Mouse (Mus musculus) heart, embryonic 12.5 days (tissue): ENCODE data around the gene Umad1. TPM values are rescaled to one million over a fixed set of nuclear protein-coding genes. Genes with fewer than 3 reads are reported as not detected.

Experiments used
- ATAC-seq: fragments of 200-750 bp; cut with Nextera tagmentation; 2 replicates; pipeline ENCODE4 v1.8.0; 2017; ENCODE audit warnings: moderate TSS enrichment, moderate library complexity; ENCODE audit not compliant: insufficient number of reproducible peaks, low FRiP score
- H3K27ac ChIP-seq: fragments of 300-500 bp; sonication (generic); 2 replicates; pipeline ENCODE4 v1.5.1; 2016; ENCODE audit warnings: mild to moderate bottlenecking, moderate library complexity; ENCODE audit not compliant: poor library complexity, severe bottlenecking
- H3K27me3 ChIP-seq: fragments of 300-500 bp; sonication (generic); replicated peaks from 2 replicates; pipeline ENCODE4 v1.6.1; 2016; ENCODE audit warnings: mild to moderate bottlenecking, moderate library complexity
- H3K36me3 ChIP-seq: fragments of 300-500 bp; sonication (generic); 2 replicates; pipeline ENCODE4 v1.6.1; 2016; ENCODE audit warnings: mild to moderate bottlenecking, moderate library complexity
- H3K4me1 ChIP-seq: fragments of 300-500 bp; sonication (generic); replicated peaks from 2 replicates; pipeline ENCODE4 v1.6.1; 2016; ENCODE audit warnings: mild to moderate bottlenecking
- H3K4me2 ChIP-seq: fragments of 300-500 bp; sonication (generic); 2 replicates; pipeline ENCODE4 v1.6.1; 2016; ENCODE audit warnings: mild to moderate bottlenecking, moderate library complexity
- H3K4me3 ChIP-seq: fragments of 300-500 bp; sonication (generic); 2 replicates; pipeline ENCODE4 v1.5.1; 2016; ENCODE audit warnings: mild to moderate bottlenecking
- H3K9ac ChIP-seq: fragments of 300-500 bp; sonication (generic); 2 replicates; pipeline ENCODE4 v1.6.1; 2016; ENCODE audit warnings: mild to moderate bottlenecking, moderate library complexity
- H3K9me3 ChIP-seq: fragments of 300-500 bp; sonication (generic); replicated peaks from 2 replicates; pipeline ENCODE4 v1.6.1; 2016; ENCODE audit warnings: mild to moderate bottlenecking, moderate library complexity
- WGBS: fragments of 180-500 bp; shearing (Covaris S2); methylation state at CpG from one replicate; pipeline ENCODE4 v1.1.7; 2016; 5-methylcytosine and 5-hydroxymethylcytosine counted together
- polyA plus RNA-seq: library from polyadenylated mRNA; unstranded; fragments of >200 nt; fragmentation: Nextera tagmentation; extraction: Ambion mirVana; gene quantifications from 2 replicates; pipeline ENCODE4 v1.2.1, GENCODE M21; 2016

Gene Umad1
- polyA plus RNA-seq, 1 experiment from 2014 or later, result 27.2 TPM

DNA sequence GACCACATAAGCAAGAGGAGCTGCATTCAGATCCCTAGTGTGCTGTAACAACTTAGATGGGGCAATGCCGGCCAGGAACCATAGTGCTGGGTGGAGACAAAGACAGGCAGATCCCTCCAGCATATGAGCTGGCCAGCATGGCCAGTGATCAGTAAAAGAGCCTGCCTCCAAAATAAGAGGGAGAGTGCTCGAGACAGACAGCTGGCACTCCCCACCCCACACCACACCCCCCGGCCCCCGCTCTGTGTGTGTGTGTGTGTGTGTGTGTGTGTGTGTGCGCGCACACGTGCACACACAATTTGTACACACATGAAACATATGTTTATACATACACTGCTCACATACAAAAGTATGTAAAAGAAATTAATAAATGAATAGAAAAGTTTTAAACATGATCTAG lies 138.2 kb downstream of the Umad1 start:
- 0 out of 2 replicates have a peak, but pooled peaks cover 4% of the 10 kb centered on the region for H3K36me3 ChIP-seq
- no peak overlapping the region for H3K27ac ChIP-seq
- no peaks in the 10 kb centered on the region for H3K9me3 ChIP-seq
- no peak overlapping the region for H3K4me3 ChIP-seq
- no peak for ATAC-seq
- no peak overlapping the region for H3K9ac ChIP-seq
- no peak overlapping the region for H3K4me2 ChIP-seq
- H3K4me1 ChIP-seq, result no peaks in the 10 kb centered on the region
- 79% methylated on average over 7 of the region's 7 CpGs for WGBS
- no peaks in the 10 kb centered on the region for H3K27me3 ChIP-seq

DNA sequence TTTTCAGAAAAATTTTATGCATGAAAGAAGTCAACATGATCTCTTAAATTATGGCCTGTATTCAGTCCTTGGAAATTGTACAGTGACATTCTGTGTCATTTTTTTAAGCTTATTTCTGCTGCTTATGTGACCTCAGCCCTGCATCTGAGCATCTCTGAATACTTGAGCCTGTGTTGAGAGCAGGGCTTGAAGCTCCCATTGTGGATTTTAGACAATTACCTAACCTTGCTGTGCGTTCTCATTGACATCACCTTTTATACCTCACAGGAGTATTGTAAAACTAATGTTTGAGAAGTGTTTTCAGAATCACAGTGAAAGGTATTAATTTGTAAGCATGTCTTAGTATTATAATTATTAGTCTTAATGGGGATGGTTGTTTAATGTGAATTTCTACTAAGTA lies 140.6 kb downstream of the Umad1 start:
- H3K4me2 ChIP-seq, result no peak overlapping the region
- H3K4me3 ChIP-seq, result no peak overlapping the region
- H3K27me3 ChIP-seq, result no peaks in the 10 kb centered on the region
- ATAC-seq, result no peak
- H3K27ac ChIP-seq, result no peak overlapping the region
- no peaks in the 10 kb centered on the region for H3K4me1 ChIP-seq
- no peaks in the 10 kb centered on the region for H3K9me3 ChIP-seq
- H3K36me3 ChIP-seq, result 0 out of 2 replicates have a peak, but pooled peaks cover 4% of the 10 kb centered on the region
- H3K9ac ChIP-seq, result no peak overlapping the region
- WGBS, result 82% methylated on average over 1 of the region's 1 CpGs

DNA sequence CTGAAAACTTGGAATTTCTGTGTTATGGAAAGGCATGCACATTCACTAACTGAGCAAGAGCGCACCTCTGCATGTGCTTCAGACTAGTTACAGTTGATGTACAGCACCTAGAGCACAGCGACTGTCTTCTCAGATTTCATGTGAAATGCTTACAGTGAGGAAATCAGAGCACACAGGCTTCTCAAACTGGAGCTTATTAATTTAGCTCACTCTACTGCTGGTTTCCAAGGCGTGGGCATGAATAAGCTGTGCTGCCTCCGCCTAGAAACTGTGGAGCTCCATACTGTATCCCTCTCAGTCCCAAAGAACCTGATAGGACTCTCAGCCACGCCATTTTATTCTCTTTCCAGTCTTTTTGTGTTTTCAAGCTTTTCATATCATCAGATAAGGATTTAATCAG lies 144.0 kb downstream of the Umad1 start:
- Histone ChIP-seq H3K27me3 (no peaks in the 10 kb centered on the region), H3K4me2 (no peak overlapping the region), H3K4me3 (no peak overlapping the region), H3K36me3 (0 out of 2 replicates have a peak, but pooled peaks cover 4% of the 10 kb centered on the region), H3K27ac (no peak overlapping the region), H3K9me3 (no peaks in the 10 kb centered on the region), H3K9ac (no peak overlapping the region), H3K4me1 (0 out of 2 replicates have a peak, but pooled peaks cover 2% of the 10 kb centered on the region)
- WGBS, result 86% methylated on average over 5 of the region's 5 CpGs
- ATAC-seq, result no peak

DNA sequence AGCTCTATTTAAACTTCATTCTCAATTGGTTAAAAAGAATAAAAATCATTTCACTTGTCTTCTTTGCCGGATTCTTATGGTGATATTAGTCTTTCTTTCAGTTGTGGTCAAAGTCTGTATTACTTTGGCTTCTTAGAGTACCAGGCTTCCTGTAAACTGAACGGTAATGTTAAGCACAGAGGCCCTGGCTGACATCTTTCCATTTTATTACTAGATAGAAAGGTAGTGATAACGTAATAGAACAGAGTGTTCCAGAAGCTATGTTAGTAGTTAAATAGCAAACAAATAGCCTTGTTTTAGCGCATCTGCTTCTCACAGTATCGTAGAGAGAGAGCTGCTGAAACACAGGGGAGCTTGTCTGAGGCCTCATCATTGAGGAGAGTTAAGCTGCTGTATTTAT lies 146.8 kb downstream of the Umad1 start:
- Histone ChIP-seq H3K27ac (no peak overlapping the region), H3K36me3 (0 out of 2 replicates have a peak, but pooled peaks cover 4% of the 10 kb centered on the region), H3K4me3 (no peak overlapping the region), H3K27me3 (no peaks in the 10 kb centered on the region), H3K4me1 (peaks cover 20% of the 10 kb centered on the region), H3K9ac (no peak overlapping the region), H3K9me3 (no peaks in the 10 kb centered on the region), H3K4me2 (no peak overlapping the region)
- no peak for ATAC-seq
- WGBS, result 89% methylated on average over 5 of the region's 5 CpGs

DNA sequence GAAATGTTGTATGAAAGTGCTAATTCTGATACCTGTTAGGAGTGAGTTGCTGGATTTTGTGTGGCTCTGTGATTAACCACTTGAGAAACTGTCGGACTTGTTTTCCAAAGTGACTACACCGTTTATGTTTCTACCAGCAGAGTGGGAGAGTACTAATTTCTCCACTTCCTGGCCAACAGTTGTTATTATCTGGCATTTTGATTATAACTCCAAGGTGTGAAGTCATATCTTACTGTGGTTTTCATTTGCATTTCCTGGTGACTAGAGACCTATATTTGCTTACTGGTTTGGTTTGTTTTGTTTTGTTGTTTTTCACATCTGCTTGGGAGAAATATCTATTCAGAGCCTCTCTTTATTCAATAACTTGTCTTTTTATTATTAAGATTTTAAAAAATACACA lies 149.2 kb downstream of the Umad1 start:
- peaks cover 4% of the 10 kb centered on the region; the same call in 1 of the 2 replicates for H3K27me3 ChIP-seq
- no peaks in the 10 kb centered on the region for H3K36me3 ChIP-seq
- H3K4me1 ChIP-seq, result peaks cover 20% of the 10 kb centered on the region
- H3K4me3 ChIP-seq, result no peak overlapping the region
- H3K27ac ChIP-seq, result no peak overlapping the region
- no peaks in the 10 kb centered on the region for H3K9me3 ChIP-seq
- WGBS, result 81% methylated on average over 2 of the region's 2 CpGs
- no peak overlapping the region for H3K4me2 ChIP-seq
- no peak for ATAC-seq
- H3K9ac ChIP-seq, result no peak overlapping the region

DNA sequence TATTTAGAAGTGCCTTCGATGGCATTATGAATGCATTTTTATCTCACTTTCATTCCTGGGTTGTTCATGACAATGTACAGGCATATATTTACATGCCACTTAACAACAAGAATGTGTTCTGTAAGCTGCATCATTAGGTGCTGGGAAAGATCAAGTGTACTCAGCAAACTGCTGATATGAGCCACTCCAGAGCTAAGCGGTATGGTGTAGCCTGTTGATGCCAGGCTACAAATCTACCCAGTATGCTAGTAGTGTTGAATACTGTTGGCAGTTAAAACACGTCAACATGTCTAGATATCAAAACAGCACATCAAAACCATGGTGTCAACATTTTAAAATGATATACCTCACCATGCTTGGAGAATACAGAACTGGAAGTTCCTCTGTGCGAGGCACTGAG lies 150.8 kb downstream of the Umad1 start:
- WGBS, result 41% methylated on average over 4 of the region's 4 CpGs
- no peaks in the 10 kb centered on the region for H3K9me3 ChIP-seq
- H3K4me2 ChIP-seq, result no peak overlapping the region; the same call in 1 of the 2 replicates
- H3K36me3 ChIP-seq, result no peaks in the 10 kb centered on the region
- no peak overlapping the region for H3K9ac ChIP-seq
- H3K27me3 ChIP-seq, result peaks cover 4% of the 10 kb centered on the region; the same call in 1 of the 2 replicates
- H3K27ac ChIP-seq, result peak overlapping the region; percentile 60; the same call in 1 of the 2 replicates
- H3K4me3 ChIP-seq, result no peak overlapping the region
- ATAC-seq, result peak; percentile 73; the same call in 1 of the 2 replicates
- H3K4me1 ChIP-seq, result peaks cover 20% of the 10 kb centered on the region

DNA sequence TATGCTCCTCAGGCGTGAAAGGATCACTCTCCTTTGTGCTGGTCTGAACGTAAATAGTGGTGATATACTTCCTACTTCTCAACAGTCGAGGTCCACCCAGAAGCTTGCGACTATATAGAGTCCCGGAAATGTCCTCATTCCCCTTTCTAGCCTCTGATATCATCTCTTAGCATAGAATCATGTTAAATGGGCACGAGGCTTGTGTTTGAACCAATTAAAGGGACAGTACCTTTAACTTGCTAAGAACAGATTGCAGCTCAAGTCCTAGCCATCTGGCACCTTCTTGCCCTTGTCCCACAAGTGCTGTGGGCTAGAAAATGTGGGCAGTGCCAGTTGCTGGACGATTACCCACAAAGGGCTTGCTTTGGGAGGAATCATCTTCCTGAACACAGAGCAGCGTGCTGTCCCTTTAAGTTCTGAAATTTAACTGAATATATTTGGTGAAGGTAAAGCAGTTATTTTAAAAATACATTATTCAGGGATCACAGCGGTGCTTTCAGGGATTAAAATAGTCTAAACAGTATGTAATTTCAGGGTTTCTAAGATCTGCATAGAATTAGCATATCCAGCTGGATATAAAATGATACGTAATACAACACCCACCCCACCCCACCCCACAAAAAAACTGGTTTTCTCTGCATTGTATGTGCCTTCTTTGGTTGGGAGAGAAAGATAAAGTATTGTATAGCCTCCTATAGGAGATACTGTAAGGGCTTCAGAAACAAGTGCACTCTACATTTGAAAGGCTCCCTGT lies 153.9 kb downstream of the Umad1 start:
- WGBS, result 81% methylated on average over 10 of the region's 10 CpGs
- Histone ChIP-seq H3K36me3 (no peaks in the 10 kb centered on the region), H3K9ac (no peak overlapping the region), H3K27ac (no peak overlapping the region), H3K4me1 (peaks cover 18% of the 10 kb centered on the region), H3K27me3 (peaks cover 4% of the 10 kb centered on the region; the same call in 1 of the 2 replicates), H3K4me3 (no peak overlapping the region), H3K4me2 (no peak overlapping the region), H3K9me3 (no peaks in the 10 kb centered on the region)
- ATAC-seq, result no peak

DNA sequence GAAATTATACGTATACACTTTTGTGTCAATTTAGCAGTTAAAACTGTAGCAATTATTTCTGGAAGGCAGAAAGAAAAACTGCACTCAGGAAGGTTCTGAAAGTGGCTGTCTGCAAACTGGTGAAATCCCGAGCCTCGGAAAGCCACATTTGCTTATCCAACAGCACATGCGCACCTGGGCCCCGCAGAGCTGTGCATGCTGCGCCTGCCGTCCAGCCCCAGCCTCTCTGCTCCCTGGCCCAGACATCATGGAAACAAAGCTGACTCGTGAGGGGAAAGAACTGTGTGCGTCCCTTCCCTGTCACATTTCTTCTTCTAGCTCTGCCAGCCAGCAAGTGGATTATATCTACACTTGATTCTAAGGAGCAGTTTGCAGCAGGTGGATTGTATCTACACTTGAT lies 154.9 kb downstream of the Umad1 start:
- Histone ChIP-seq H3K9ac (no peak overlapping the region), H3K27ac (no peak overlapping the region), H3K4me3 (no peak overlapping the region), H3K9me3 (no peaks in the 10 kb centered on the region), H3K4me1 (peaks cover 11% of the 10 kb centered on the region), H3K27me3 (peaks cover 4% of the 10 kb centered on the region; the same call in 1 of the 2 replicates), H3K4me2 (no peak overlapping the region), H3K36me3 (no peaks in the 10 kb centered on the region)
- 63% methylated on average over 9 of the region's 9 CpGs for WGBS
- ATAC-seq, result no peak

GRCm38 (mm10) chr6:8415823-8416222 lies 156.7 kb downstream of the Umad1 start:
- Histone ChIP-seq H3K36me3 (no peaks in the 10 kb centered on the region), H3K9ac (no peak overlapping the region), H3K9me3 (no peaks in the 10 kb centered on the region), H3K4me1 (peaks cover 7% of the 10 kb centered on the region), H3K27me3 (peaks cover 4% of the 10 kb centered on the region; the same call in 1 of the 2 replicates), H3K27ac (no peak overlapping the region), H3K4me3 (no peak overlapping the region), H3K4me2 (no peak overlapping the region)
- 97% methylated on average over 5 of the region's 5 CpGs for WGBS
- ATAC-seq, result no peak

- no peaks in the 10 kb centered on the region for H3K9me3 ChIP-seq
- no peaks in the 10 kb centered on the region for H3K36me3 ChIP-seq
- ATAC-seq, result no peak
- H3K4me3 ChIP-seq, result no peak overlapping the region
- H3K4me1 ChIP-seq, result peaks cover 17% of the 10 kb centered on the region
- H3K27ac ChIP-seq, result no peak overlapping the region
- 0 out of 2 replicates have a peak, but pooled peaks cover 4% of the 10 kb centered on the region for H3K27me3 ChIP-seq
- 82% methylated on average over 8 of the region's 8 CpGs for WGBS
- H3K9ac ChIP-seq, result no peak overlapping the region
- no peak overlapping the region for H3K4me2 ChIP-seq
These were observed 157.9 kb downstream of the Umad1 start for GRCm38 (mm10) chr6:8416802-8417569.

DNA sequence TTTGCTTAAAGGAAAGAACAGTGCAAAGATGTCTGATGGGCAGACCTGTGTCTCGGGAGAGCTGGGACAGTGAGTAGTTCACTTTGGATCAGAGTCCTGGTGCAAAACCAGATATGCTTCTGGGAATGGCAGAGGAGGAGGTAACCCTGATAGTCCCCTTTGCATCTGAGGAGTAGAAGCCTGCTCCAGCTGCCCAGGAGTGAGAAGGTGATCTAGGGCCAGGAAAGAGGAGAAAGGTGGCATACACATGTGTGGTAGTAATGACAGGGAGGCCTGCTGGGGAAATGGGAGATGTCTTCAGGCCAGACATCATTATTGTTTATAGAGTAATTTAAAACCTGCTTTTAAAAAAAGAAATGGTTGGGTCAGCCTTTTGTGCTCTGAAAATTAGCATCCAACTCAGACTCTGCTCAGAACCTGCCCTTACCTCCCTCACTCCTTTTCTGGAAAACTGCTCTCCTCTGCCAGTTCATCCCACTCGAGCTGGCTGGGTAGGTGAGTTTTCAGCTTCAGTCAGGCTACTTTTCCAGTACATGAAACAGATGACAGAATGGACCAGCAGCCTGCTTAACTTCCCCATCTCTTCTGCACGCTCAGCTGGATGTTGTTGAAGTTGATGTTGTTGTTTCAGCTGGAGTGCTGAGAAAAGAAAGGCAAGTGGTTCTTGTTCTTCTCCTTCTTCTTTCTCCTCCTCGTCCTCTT lies 160.5 kb downstream of the Umad1 start:
- H3K4me3 ChIP-seq, result no peak overlapping the region
- H3K4me2 ChIP-seq, result no peak overlapping the region
- H3K9ac ChIP-seq, result no peak overlapping the region
- no peaks in the 10 kb centered on the region for H3K9me3 ChIP-seq
- no peaks in the 10 kb centered on the region for H3K36me3 ChIP-seq
- no peak for ATAC-seq
- no peak overlapping the region for H3K27ac ChIP-seq
- H3K4me1 ChIP-seq, result peaks cover 30% of the 10 kb centered on the region
- 58% methylated on average over 4 of the region's 4 CpGs for WGBS
- H3K27me3 ChIP-seq, result no peaks in the 10 kb centered on the region
